Mouse (Mus musculus) CH12.LX (cell line): ENCODE measurements around the gene Hoxb8. TPM values are rescaled to one million over a fixed set of nuclear protein-coding genes. Genes with fewer than 3 reads are reported as not detected.

ENCODE experiments used
- DNase-seq: peaks from one replicate; pipeline ENCODE4 v3.0.0-alpha.2; 2013; ENCODE audit errors: extremely low read depth
- H3K27ac ChIP-seq: 2 replicates; pipeline ENCODE4 v1.5.1; 2012; ENCODE audit warnings: low read depth, mild to moderate bottlenecking, control low read depth, moderate library complexity; ENCODE audit not compliant: insufficient read depth
- H3K27me3 ChIP-seq: replicated peaks from 2 replicates; pipeline ENCODE3; 2012; ENCODE audit warnings: inconsistent platforms
- H3K36me3 ChIP-seq, 2 experiments: replicated peaks in 1 of 2; 2 replicates each; pipeline versions ENCODE3 to v1.6.1; 2012; ENCODE audit warnings: inconsistent platforms in 1 of 2, low read length in 1 of 2, mild to moderate bottlenecking in 1 of 2, mixed read lengths in 1 of 2, moderate library complexity in 1 of 2; ENCODE audit not compliant: control insufficient read depth in 1 of 2, insufficient read depth in 1 of 2
- H3K4me1 ChIP-seq, 2 experiments: 2 replicates each; pipeline ENCODE4 v1.6.1; 2012; ENCODE audit warnings: inconsistent platforms in 1 of 2, moderate library complexity in 1 of 2; ENCODE audit not compliant: insufficient read depth in 2 of 2, control insufficient read depth in 1 of 2
- H3K4me2 ChIP-seq: 2 replicates; pipeline ENCODE4 v1.6.1; 2012; ENCODE audit warnings: low read depth, mild to moderate bottlenecking, control low read depth; ENCODE audit not compliant: poor library complexity, insufficient read depth, severe bottlenecking
- H3K4me3 ChIP-seq, 3 experiments: fragments of 150-350 bp in 1 of 3; sonication (generic) in 1 of 3; replicated peaks in 1 of 3; 2 replicates each; pipeline versions ENCODE3 to v1.5.1; 2011 to 2012; ENCODE audit warnings: low read depth in 2 of 3, low read length in 2 of 3, mild to moderate bottlenecking in 2 of 3, moderate library complexity in 2 of 3, control low read depth in 1 of 3, improper control_type of control experiment in 1 of 3, inconsistent platforms in 1 of 3, mixed read lengths in 1 of 3; ENCODE audit not compliant: poor library complexity in 1 of 3
- H3K79me2 ChIP-seq: replicated peaks from 2 replicates; pipeline ENCODE4 v1.6.1; 2012; ENCODE audit warnings: mild to moderate bottlenecking, moderate library complexity; ENCODE audit not compliant: control insufficient read depth, poor library complexity, insufficient read depth, severe bottlenecking; ENCODE audit errors: extremely low read depth
- H3K9ac ChIP-seq: 2 replicates; pipeline ENCODE4 v1.6.1; 2012; ENCODE audit warnings: low read depth, mild to moderate bottlenecking, control low read depth, moderate library complexity; ENCODE audit not compliant: insufficient read depth
- H3K9me3 ChIP-seq: replicated peaks from 2 replicates; pipeline ENCODE3; 2012; ENCODE audit warnings: low read length, inconsistent platforms, mixed read lengths
- BHLHE40 ChIP-seq: IDR thresholded peaks from 2 replicates; pipeline ENCODE4 v1.6.1; 2011; ENCODE audit warnings: mild to moderate bottlenecking, low read depth, low read length, improper control_type of control experiment
- CHD2 ChIP-seq: IDR thresholded peaks from 2 replicates; pipeline ENCODE4 v1.6.1; 2011; ENCODE audit warnings: low read length, improper control_type of control experiment
- CTCF ChIP-seq, 2 experiments: IDR thresholded peaks in 1 of 2; conservative IDR thresholded peaks in 1 of 2; 2 replicates each; pipeline ENCODE4 v1.5.1; 2011 to 2012; ENCODE audit warnings: low read depth in 2 of 2, low read length in 2 of 2, improper control_type of control experiment in 1 of 2, inconsistent platforms in 1 of 2, mild to moderate bottlenecking in 1 of 2, moderate library complexity in 1 of 2
- E2F4 ChIP-seq: IDR thresholded peaks from 2 replicates; pipeline ENCODE4 v1.6.1; 2011; ENCODE audit warnings: low read depth, low read length, improper control_type of control experiment; ENCODE audit not compliant: insufficient replicate concordance
- ELF1 ChIP-seq: IDR thresholded peaks from 2 replicates; pipeline ENCODE4 v1.6.1; 2014; ENCODE audit warnings: low read depth, mild to moderate bottlenecking, inconsistent platforms, low read length, improper control_type of control experiment
- EP300 ChIP-seq: IDR thresholded peaks from 2 replicates; pipeline ENCODE4 v1.6.1; 2011; ENCODE audit warnings: low read length, improper control_type of control experiment
- ETS1 ChIP-seq: conservative IDR thresholded peaks from 2 replicates; pipeline ENCODE4 v1.6.1; 2012; ENCODE audit warnings: low read depth, mild to moderate bottlenecking, inconsistent platforms, low read length, improper control_type of control experiment, moderate library complexity
- GABPA ChIP-seq: IDR thresholded peaks from 2 replicates; pipeline ENCODE4 v1.6.1; 2012; ENCODE audit warnings: low read depth, low read length, improper control_type of control experiment, inconsistent platforms; ENCODE audit not compliant: insufficient replicate concordance
- HCFC1 ChIP-seq: IDR thresholded peaks from 2 replicates; pipeline ENCODE4 v1.6.1; 2012; ENCODE audit warnings: low read depth, mild to moderate bottlenecking, inconsistent platforms, low read length, improper control_type of control experiment
- IRF4 ChIP-seq: IDR thresholded peaks from 2 replicates; pipeline ENCODE4 v1.6.1; 2014; ENCODE audit warnings: low read depth, mild to moderate bottlenecking, inconsistent platforms, low read length, improper control_type of control experiment
- JUN ChIP-seq: IDR thresholded peaks from 2 replicates; pipeline ENCODE4 v1.6.1; 2011; ENCODE audit warnings: low read depth, mild to moderate bottlenecking, low read length, improper control_type of control experiment, moderate library complexity; ENCODE audit not compliant: insufficient read depth
- KAT2A ChIP-seq: IDR thresholded peaks from 2 replicates; pipeline ENCODE4 v1.6.1; 2012; ENCODE audit warnings: low read length, improper control_type of control experiment, inconsistent platforms; ENCODE audit not compliant: insufficient replicate concordance
- MAZ ChIP-seq: IDR thresholded peaks from 2 replicates; pipeline ENCODE4 v1.6.1; 2012; ENCODE audit warnings: low read depth, mild to moderate bottlenecking, inconsistent platforms, low read length, improper control_type of control experiment, moderate library complexity
- MEF2A ChIP-seq: IDR thresholded peaks from 2 replicates; pipeline ENCODE4 v1.6.1; 2014; ENCODE audit warnings: low read depth, mild to moderate bottlenecking, inconsistent platforms, low read length, improper control_type of control experiment, borderline replicate concordance
- NELFE ChIP-seq: IDR thresholded peaks from 2 replicates; pipeline ENCODE4 v1.6.1; 2011; ENCODE audit warnings: low read depth, low read length, improper control_type of control experiment
- NRF1 ChIP-seq: IDR thresholded peaks from 2 replicates; pipeline ENCODE4 v1.6.1; 2014; ENCODE audit warnings: low read depth, mild to moderate bottlenecking, inconsistent platforms, low read length, improper control_type of control experiment, moderate library complexity
- PAX5 ChIP-seq: IDR thresholded peaks from 2 replicates; pipeline ENCODE4 v1.6.1; 2012; ENCODE audit warnings: low read length, inconsistent platforms, mixed read lengths
- POLR2AphosphoS2 ChIP-seq: IDR thresholded peaks from 2 replicates; pipeline ENCODE4 v1.6.1; 2011; ENCODE audit warnings: low read depth, low read length, improper control_type of control experiment
- RAD21 ChIP-seq: IDR thresholded peaks from 2 replicates; pipeline ENCODE4 v1.6.1; 2011; ENCODE audit warnings: low read depth, mild to moderate bottlenecking, low read length, improper control_type of control experiment, moderate library complexity
- SIN3A ChIP-seq: IDR thresholded peaks from 2 replicates; pipeline ENCODE4 v1.6.1; 2012; ENCODE audit warnings: low read length, improper control_type of control experiment, inconsistent platforms
- SMC3 ChIP-seq: IDR thresholded peaks from 2 replicates; pipeline ENCODE4 v1.6.1; 2011; ENCODE audit warnings: low read depth, low read length, improper control_type of control experiment
- TCF12 ChIP-seq: IDR thresholded peaks from 2 replicates; pipeline ENCODE4 v1.6.1; 2014; ENCODE audit warnings: low read depth, mild to moderate bottlenecking, inconsistent platforms, low read length, improper control_type of control experiment
- UBTF ChIP-seq: IDR thresholded peaks from 2 replicates; pipeline ENCODE4 v1.6.1; 2012; ENCODE audit warnings: low read depth, mild to moderate bottlenecking, inconsistent platforms, low read length, improper control_type of control experiment, moderate library complexity
- USF2 ChIP-seq: conservative IDR thresholded peaks from 2 replicates; pipeline ENCODE4 v1.6.1; 2011; ENCODE audit warnings: low read depth, low read length, improper control_type of control experiment
- ZC3H11A ChIP-seq: IDR thresholded peaks from 2 replicates; pipeline ENCODE4 v1.6.1; 2012; ENCODE audit warnings: low read depth, mild to moderate bottlenecking, inconsistent platforms, low read length, improper control_type of control experiment
- ZKSCAN1 ChIP-seq: IDR thresholded peaks from 2 replicates; pipeline ENCODE4 v1.6.1; 2012; ENCODE audit warnings: low read depth, inconsistent platforms, low read length, improper control_type of control experiment, borderline replicate concordance
- ZMIZ1 ChIP-seq: IDR thresholded peaks from 2 replicates; pipeline ENCODE4 v1.6.1; 2012; ENCODE audit warnings: low read depth, mild to moderate bottlenecking, inconsistent platforms, low read length, improper control_type of control experiment
- ZNF384 ChIP-seq: IDR thresholded peaks from 2 replicates; pipeline ENCODE4 v1.6.1; 2012; ENCODE audit warnings: low read depth, low read length, improper control_type of control experiment, inconsistent platforms
- dilution Hi-C: fragments of 300-500 bp; cut with MboI; formaldehyde crosslinking; loops from 2 replicates; pipeline ENCODE4 v1.14.3; 2020; ENCODE audit warnings: low sequenced_read_pairs; ENCODE audit not compliant: extremely low pct_unique_long_range_greater_than_20kb, extremely low pct_ligation_motif_present
- in situ Hi-C: fragments of 300-500 bp; cut with MboI; formaldehyde crosslinking; loops from 3 replicates; pipeline ENCODE4 v1.14.3; 2019; ENCODE audit warnings: low sequenced_read_pairs, low pct_ligation_motif_present, low pct_unique_long_range_greater_than_20kb, mixed read lengths
- polyA plus RNA-seq: library from polyadenylated mRNA; unstranded; fragments of >175 nt; gene quantifications from 2 replicates; pipeline ENCODE4 v1.2.1, GENCODE M21; 2012; ENCODE audit warnings: low read depth; ENCODE audit not compliant: insufficient read length
- total RNA-seq, 2 experiments: library from RNA; depleted of rRNA; stranded (reverse); fragments of 300-350 nt in 1 of 2; fragments of >200 nt in 1 of 2; gene quantifications; 2 replicates each; pipeline ENCODE4 v1.2.3; 2012 to 2014

Gene Hoxb8
- total and polyA plus RNA-seq, 3 experiments, result not detected

DNA sequence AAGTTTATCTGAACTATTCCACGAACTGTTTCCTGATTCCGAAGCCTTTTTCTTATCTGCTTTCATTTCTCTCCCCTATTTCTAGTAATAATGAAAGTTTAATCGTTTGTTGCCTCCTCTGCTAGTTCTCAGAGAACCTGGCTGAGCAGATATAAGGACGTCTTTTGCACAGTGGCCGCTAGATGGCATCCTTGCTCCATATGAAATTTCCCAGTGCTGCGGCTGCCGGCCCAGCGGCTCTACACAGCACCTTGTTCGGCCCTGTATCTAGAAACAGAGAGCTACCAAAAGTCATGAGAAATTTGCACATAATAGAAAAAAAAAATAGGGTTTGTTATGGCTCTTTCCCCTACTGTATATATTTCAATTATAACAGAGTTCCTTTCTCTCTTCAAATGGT is 2.9 kb upstream of the Hoxb8 start:
- peaks cover 2% of the 10 kb centered on the region for H3K9me3 ChIP-seq
- no peaks in the 10 kb centered on the region for H3K36me3 ChIP-seq
- TF ChIP-seq NRF1 (peak; percentile 14; the same call in 1 of the 2 replicates), MAZ (no peak), RAD21 (peak; percentile 100), ZNF384 (no peak), BHLHE40 (0 out of 2 replicates have a peak, but pooled peaks have one; percentile 9), CTCF (conservative IDR thresholded peaks at IDR 0.05 in 1 of 2, IDR thresholded peaks at IDR 0.05 in 1 of 2; ENCODE audit: low read depth in 2 of 2, low read length in 2 of 2) (peak; percentile 71 to 99; a peak in 3 of 4 replicates), NELFE (0 out of 2 replicates have a peak, but pooled peaks have one; percentile 12), SMC3 (peak; percentile 96), IRF4 (peak; percentile 68; the same call in 1 of the 2 replicates), ZC3H11A (peak; percentile 85), SIN3A (no peak)
- peaks cover 94% of the 10 kb centered on the region for H3K27me3 ChIP-seq
- dilution Hi-C loops (no loop called here), in situ Hi-C loops (no loop called here)
- H3K4me3 ChIP-seq, result no peak overlapping the region
- no peak overlapping the region for H3K27ac ChIP-seq
- peak; percentile 87 for DNase-seq
- H3K4me2 ChIP-seq, result no peak overlapping the region
- H3K79me2 ChIP-seq, result no peaks in the 10 kb centered on the region
- no peak overlapping the region for H3K9ac ChIP-seq
- H3K4me1 ChIP-seq, result peaks cover 0 to 3% of the 10 kb centered on the region in 2 experiments; a peak in 1 of 4 replicates

DNA sequence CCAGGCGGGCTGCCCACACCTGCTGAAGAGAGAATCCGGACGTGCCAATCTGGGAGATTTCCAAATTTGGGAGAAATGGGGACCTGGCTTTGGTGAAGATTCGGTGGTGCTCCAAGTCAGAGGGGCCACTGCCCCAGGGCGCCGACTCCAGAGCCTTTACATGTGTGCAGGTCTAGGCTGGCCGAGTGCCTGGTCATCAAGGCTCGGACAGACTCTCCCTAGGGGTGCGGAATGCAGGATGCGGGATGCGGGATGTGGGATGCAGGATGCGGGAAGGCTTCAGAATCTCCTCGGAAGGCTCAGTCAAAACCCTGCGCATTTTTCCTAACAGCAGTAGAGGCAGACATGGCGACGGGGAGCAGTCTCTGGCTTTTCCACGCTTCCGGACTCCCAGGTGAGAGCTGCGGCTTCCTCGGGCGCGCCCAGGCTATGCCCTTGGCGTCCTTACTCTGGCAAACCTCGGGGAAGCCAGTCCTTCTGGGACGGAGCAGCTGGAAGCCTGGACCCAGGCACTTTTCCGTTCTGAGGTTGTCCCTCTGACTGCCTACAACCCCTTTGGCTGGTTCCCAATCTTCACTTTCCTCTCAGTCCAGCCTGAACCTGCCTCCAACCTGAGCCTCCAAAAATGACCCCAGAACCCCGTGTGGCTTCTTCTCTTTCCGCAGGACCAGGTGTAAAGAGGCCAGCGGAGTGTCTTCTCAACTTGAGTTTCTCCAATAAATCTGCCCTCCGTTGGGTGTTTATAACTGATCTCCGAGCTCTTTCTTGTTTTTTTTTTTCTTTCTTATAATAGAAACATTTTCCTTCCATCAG is 2.1 kb upstream of the Hoxb8 start:
- Histone ChIP-seq H3K36me3 (no peaks in the 10 kb centered on the region), H3K9ac (no peak overlapping the region), H3K27ac (no peak overlapping the region), H3K4me3 (no peak overlapping the region), H3K27me3 (peaks cover 94% of the 10 kb centered on the region), H3K79me2 (no peaks in the 10 kb centered on the region), H3K9me3 (peaks cover 2% of the 10 kb centered on the region), H3K4me2 (no peak overlapping the region), H3K4me1 (peaks cover 3 to 5% of the 10 kb centered on the region in 2 experiments; a peak in 3 of 4 replicates)
- no peak for DNase-seq
- in situ Hi-C loops, result no loop called here
- TF ChIP-seq PAX5, result no peak
- no peak for TF ChIP-seq MEF2A
- no peak for TF ChIP-seq JUN
- no peak for TF ChIP-seq EP300
- TF ChIP-seq GABPA, result no peak
- no peak for TF ChIP-seq MAZ
- TF ChIP-seq E2F4, result no peak
- no peak for TF ChIP-seq KAT2A
- TF ChIP-seq NELFE, result no peak
- no peak for TF ChIP-seq HCFC1
- no peak for TF ChIP-seq USF2
- no peak for TF ChIP-seq CHD2
- no peak for TF ChIP-seq UBTF
- no peak for TF ChIP-seq ZKSCAN1
- no peak for TF ChIP-seq TCF12
- TF ChIP-seq ETS1, result no peak
- no peak for TF ChIP-seq ZMIZ1
- TF ChIP-seq ELF1, result no peak
- no peak for TF ChIP-seq POLR2AphosphoS2
- no peak for TF ChIP-seq CTCF (conservative IDR thresholded peaks at IDR 0.05 in 1 of 2, IDR thresholded peaks at IDR 0.05 in 1 of 2; ENCODE audit: low read depth in 2 of 2, low read length in 2 of 2)
- dilution Hi-C loops, result no loop called here
